Mouse (Mus musculus): ENCODE measurements at regions not wholly inside any gene's neighbourhood (a gene's known extent, or its start where the extent isn't known, plus 50 kb on each side); places are given as distances from the start of the nearest gene placed in this dataset.

DNA sequence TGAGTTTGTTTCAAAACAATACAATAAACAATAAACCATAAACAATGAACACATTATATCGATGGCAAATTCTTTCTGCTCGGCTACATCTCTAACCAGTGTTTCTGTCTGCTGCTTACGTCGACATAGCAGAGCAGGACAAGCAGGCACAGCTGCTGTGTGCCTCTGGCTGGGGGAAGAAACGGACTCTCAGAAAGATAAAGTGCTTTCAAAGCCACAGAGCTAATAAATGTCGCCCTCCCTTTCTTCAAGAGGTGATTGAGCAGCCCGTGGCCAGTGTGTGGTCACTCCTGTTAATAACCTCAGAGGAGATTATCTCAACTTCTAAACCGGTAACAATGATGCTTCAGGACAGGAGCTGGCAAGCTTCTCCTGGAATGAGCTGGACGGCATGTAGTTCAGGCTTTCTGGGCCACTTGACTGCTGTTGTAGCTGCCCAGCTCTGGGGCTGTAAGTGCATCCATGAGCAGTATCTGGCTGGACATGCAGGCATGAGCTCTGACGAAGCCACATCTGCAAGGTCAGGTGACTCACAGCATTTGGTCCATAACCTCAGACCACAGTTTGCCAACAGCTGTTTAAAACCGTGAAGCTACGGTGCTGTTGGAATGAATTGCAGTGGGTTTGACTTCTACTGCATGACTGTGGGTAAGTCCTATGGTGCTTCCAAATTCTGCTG, 55.6 kb downstream of the Evx1 start:
- no peak for DNase-seq (ENCODE audit: low spot score in 2 of 2)

- DNase-seq (ENCODE audit: low spot score in 2 of 2): no peak
Measured at GRCm38 (mm10) chr6:52370806-52371360, 57.6 kb downstream of the Evx1 start.

DNA sequence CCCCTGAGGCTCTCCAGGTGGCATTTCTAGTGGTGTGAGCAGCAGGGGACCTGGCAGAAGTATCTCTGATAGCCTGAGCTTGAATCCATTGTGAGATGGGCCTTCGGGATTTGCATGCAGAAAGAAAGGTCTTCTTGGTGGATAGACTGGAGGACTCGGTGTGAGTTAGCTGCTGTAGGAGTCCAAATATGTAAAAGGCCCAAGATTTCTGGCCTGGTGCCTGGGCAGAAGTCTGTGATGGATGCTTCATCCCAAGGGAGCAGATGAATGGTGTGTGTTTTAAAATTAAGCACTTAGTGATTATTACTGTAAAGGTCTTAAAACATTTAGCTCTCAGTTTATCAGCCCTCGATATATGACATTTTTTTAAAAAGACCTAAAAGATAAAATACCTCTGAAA, 65.8 kb downstream of the Evx1 start:
- DNase-seq (ENCODE audit: low spot score in 2 of 2): no peak

- DNase-seq (ENCODE audit: low spot score in 2 of 2): no peak
Measured at GRCm38 (mm10) chr6:52379588-52379987, 66.3 kb downstream of the Evx1 start.

- no peak for DNase-seq (ENCODE audit: low spot score in 2 of 2)
Measured at GRCm38 (mm10) chr6:52385044-52385443, 71.7 kb downstream of the Evx1 start.

DNA sequence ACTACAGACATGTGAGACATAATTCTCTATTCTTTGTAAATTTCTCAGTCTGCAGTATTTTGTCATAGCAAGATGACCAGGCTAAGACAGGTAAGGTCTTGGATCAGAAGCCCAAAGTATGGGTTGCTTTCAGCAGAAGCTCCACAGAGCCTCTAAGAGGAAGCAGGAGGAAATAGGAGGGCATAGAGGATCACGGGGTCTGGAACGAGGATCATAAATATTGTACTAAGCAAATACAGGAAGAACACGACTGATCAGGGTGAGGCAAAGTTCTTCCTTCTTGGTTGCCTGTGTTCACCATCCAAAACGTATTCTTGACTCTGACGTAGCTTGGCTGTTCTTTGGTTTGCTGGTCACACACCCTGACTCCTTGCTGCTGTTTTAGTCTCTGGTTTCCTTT, 88.1 kb downstream of the Evx1 start:
- no peak for DNase-seq (ENCODE audit: low spot score in 2 of 2)

DNA sequence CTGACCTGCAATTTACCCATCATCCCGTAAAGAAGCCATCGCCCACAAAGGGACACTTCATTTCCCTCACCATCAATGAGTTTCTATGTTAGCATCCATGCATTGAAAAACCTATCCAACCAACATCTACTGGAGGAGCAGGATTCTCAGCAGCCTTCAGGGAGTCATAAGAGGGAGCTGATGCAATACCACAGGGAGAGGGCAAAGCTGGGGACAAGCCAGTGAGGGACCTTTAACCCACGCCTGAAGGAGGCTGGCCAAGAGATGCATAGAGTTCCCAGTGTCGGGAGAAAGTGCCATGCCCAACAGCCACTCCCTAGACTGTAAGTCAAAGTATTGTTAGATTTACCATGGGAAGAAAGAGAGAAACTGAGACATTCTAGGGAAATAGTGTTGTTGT, 96.7 kb downstream of the Evx1 start:
- DNase-seq (ENCODE audit: low spot score in 2 of 2): no peak

GRCm38 (mm10) chr6:52410711-52411110, 97.4 kb downstream of the Evx1 start:
- DNase-seq (ENCODE audit: low spot score in 2 of 2): no peak

- DNase-seq (ENCODE audit: low spot score in 2 of 2): no peak
Measured at GRCm38 (mm10) chr6:52411302-52411701, 98.0 kb downstream of the Evx1 start.

DNA sequence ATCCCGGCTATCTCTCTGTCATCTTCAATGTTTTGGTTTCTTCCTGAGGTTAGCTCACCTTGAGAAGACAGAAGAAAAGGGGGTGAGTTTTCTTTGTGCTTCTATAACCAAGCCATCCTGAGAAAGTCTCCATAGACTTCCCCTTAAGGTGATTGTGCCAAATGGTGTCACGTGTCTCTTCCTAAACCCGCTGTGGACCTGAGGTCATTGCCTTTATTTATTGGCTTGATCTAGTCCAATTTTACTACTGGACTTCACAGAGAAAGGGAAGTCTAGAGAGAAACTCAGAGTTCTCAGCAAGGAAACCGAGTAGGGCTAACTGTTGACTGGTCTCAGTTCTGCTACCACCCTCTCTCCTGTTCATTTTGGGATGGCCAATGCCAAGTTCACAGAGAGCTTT, 100.3 kb downstream of the Evx1 start:
- DNase-seq (ENCODE audit: low spot score in 2 of 2): no peak

DNA sequence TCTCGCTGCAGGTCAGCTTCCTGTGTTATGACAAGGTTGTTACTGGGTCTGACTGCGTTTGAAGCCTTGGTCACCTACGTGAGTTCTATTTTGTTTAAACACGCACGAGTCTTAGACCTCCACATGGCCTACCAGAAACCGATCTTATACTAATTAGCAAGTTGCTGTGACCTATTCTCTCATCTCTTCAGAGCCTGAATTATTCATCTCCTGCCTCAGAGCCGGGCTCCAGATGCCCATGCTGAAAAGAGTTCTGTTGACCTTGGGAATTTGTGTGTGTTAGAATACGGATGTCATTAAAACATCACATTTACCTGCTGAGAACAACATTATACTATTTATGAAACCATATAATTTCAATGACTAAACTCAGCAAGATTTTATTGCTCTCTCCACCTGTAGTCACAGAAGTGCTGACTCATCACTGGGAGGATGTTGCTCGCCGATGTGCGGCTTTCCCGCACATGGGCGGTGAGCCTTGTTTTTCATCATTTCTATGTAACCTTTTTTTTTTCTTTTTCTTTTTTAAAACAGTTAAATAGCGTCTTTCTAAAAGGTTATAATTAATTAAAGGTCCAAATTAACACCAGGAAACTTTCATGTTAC, 102.1 kb downstream of the Evx1 start:
- no peak for DNase-seq (ENCODE audit: low spot score in 2 of 2)

- DNase-seq (ENCODE audit: low spot score in 2 of 2): no peak
Measured at GRCm38 (mm10) chr6:52416491-52416890, 103.2 kb downstream of the Evx1 start.

GRCm38 (mm10) chr6:52417439-52418124, 104.3 kb downstream of the Evx1 start:
- peak; percentile 14 to 44 for DNase-seq (ENCODE audit: low spot score in 2 of 2)

DNA sequence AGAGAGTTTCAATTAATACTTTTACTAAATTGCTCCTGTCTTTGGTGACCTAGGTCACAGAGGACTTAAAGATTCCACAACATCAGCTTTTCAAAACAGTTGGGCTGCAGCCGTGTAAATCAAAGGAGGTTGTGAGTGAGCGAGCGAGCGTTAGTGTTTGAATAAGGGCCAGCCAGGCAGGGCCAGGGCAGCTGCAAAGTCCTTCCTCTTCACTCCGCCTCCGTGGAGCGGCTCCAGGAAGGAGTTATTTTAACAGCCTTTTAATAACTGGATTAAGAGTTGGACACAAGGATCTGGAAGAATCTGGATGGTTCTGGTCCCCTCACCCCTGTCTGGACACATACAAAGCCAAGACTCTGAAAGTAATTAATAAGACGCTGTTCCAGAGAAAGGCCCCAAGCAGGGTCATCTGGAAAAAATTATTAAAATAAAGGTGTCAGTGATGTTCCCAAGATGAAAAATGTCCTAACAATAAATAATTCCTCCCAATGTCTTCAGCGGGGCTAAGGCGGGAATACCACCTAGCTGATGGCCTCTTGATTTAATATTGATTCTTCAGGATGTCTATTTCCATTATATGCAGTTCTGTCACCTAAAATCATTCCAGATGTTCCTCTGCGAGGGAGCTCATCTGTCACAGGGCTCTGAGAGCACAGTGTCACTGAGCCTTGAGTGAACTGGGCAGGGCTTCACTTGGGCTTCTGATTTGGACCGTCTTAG, 105.3 kb downstream of the Evx1 start:
- no peak for DNase-seq (ENCODE audit: low spot score in 2 of 2)

DNA sequence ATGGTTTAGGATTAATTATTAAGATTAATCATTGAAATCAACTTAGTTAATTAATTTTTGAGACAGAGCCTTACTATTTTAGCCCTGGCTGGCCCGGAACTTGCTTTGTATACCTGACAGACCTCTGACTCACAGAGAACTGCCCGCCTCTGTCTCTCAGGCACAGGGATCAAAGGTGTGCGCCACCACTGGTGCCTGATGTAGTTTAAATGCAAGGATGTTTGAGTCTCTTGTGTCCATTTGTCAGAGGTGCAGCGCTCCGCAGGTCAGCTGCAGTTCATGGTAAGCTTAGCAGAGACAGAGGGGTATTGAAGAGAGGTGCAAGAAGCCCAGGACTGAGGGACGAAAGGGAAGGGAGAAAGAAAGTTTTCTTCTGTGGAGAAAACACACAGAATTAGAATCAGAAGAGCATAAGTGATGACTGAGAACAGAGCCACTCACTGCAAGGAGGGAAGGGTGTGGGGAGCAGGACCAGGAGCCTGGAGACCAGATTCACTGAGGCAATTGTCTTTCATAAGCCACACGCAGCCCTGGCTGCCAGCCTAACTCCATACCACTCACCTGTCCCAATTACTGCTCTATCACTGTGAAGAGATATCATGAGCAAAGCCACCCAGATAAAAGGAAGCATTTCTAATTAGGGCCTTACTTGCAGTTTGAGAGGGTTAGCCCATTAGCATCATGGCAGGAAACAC, 107.1 kb downstream of the Evx1 start:
- DNase-seq (ENCODE audit: low spot score in 2 of 2): no peak

- no peak for DNase-seq (ENCODE audit: low spot score in 2 of 2)
Measured at GRCm38 (mm10) chr6:52421771-52422170, 108.5 kb downstream of the Evx1 start.

DNA sequence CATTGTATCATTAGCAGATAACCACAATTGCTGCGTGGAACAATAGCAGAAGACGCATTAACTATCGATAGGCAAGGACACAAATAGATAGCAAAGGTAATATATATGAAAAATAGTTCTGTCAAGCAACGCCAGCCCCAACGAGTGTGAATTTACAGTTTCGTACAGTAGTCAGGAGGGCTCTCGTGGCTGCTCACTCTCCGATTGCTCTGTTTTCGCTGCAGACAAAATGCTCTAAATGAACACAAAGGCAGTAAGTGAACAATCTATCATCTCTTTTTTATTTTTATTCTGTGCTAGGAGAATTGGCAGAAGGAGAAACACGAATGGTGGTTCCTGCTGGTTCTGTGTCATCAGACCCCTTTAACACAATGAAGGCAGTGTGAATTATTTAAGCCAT, 109.4 kb downstream of the Evx1 start:
- no peak for DNase-seq (ENCODE audit: low spot score in 2 of 2)

DNA sequence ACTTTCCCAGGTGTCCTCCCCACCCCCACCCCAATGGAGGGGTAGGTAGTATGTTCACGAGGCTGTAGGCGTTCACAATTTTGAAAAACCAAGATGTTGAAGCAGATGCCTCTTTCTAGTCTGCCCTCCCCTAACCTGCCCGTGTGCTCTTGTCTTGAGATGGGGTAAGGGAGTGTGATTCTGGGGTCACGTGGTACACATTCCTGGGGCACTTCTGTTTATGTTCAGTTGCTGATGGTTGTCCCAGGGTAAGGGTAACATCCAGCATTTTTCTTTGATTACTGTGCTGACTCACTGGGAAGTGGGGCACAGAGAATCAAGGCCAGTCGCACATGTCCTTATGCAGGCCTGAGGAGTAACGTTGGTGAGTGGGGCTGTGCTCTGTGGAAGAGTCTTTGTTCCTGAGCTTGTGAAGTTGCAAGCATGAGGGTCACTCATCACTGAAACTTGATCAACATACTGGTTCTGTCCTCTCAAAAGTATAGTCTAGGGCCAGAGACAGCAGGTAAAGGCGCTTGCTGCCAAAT, 110.3 kb downstream of the Evx1 start:
- no peak for DNase-seq (ENCODE audit: low spot score in 2 of 2)

- DNase-seq (ENCODE audit: low spot score in 2 of 2): no peak
Measured at GRCm38 (mm10) chr6:52424440-52424839, 111.1 kb downstream of the Evx1 start.

- DNase-seq (ENCODE audit: low spot score in 2 of 2): no peak
Measured at GRCm38 (mm10) chr6:52425082-52425481, 111.8 kb downstream of the Evx1 start.

Data from layer of hippocampus, postnatal 10 days (tissue).